Mouse (Mus musculus) left cerebral cortex, adult 8-10 months (tissue): ENCODE measurements at regions not wholly inside any gene's neighbourhood (a gene's known extent, or its start where the extent isn't known, plus 50 kb on each side); places are given as distances from the start of the nearest gene placed in this dataset.

Source experiments
- DNase-seq, 2 experiments: peaks; one replicate each; pipeline ENCODE4 v3.0.0; 2022; ENCODE audit warnings: low spot score in 2 of 2

DNA sequence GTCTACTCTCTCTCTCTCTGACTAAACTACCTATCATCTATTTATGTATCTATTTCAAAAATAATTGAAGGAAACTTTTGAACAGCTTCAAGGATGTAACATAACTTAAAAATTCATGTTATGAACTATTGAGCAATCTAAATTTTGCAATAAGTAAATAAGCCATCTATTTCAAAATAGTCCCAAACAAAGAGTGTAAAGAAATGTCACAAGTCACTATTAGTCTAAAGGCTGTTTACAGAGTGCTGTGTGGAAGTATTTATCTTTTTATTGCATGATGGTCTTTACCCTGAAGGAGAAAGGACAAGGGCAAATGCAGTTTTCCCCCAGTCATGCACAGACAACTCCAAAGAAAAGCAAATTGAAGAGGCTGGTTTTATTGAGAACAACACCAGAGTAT is 496.0 kb downstream of the Olfm4 start:
- DNase-seq, result no peak

DNA sequence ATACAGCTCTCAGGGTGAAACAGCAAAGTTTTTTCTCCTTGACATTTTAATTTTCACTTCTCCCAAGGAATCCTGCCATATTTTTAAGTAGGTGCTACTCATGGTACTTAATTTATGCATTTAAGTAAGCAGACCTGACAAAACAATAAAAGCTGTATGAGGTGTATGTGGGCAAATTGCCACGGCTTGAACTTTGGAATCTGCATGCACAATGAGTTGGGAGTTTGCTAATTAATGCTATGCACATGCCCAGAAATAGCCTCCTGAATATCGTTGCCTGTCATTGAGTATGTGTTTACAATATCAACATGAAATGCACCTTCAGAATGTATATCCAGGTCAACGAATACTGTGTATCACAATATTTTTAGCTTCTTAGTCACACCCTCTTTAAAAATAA is 498.9 kb downstream of the Olfm4 start:
- no peak for DNase-seq

DNA sequence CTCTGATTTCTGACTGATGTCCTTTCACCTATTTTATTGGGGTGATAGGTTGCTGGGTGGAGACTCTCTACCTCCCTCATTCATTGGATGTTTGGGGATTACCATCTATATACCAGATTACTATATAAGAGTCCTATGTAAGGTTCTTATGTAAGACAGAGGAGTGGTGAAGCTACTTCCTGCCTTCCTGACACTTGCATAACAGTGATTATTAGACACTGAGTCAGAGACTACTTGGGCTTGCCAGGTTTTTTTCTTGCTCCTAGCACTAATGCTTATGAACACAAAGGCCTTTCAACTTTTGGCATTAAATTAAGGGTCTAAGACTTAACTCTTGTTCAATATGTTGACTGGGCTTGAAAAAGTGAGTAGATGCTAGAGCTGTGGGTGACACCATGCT is 500.4 kb downstream of the Olfm4 start:
- DNase-seq, result no peak

GRCm38 (mm10) chr14:80485149-80485548 is 501.3 kb downstream of the Olfm4 start:
- DNase-seq, result no peak

DNA sequence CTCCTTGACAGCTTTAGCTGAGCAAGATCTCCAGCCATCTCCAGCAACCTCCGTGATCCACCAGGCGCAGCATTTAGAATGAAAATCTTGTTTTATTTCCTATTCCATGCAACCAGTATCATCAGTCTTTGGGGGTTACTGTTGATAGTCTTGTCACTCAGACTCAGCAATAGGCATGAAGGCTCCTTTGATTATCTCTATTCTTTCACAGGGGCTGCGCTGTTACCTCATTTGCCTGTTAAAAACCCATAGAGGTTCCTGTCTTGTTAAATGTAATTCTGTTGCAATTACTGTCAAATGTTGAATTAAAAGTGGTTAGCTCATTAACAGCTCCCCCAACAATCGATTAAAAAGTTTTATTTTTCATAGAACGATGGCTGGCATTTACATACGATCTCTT is 502.7 kb downstream of the Olfm4 start:
- no peak for DNase-seq

- no peak for DNase-seq
These were observed 508.4 kb downstream of the Olfm4 start for GRCm38 (mm10) chr14:80492043-80492900.

DNA sequence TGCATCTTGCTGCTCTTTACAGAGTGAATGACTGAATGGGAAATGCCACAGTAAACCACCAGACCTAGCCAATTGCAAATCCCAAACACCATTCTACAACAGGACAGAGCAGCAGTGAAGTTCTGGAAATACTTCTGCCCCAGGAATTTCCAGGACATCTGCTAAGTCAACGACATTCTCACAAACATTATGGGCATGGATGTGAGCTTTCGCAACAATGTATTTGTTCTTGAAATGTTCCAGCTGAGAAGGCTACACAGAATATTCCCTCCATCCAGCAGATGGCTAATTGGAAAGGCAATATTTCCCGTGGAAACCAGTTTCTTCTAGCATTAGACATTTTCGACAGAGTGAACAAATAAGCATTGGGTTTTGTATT is 509.0 kb downstream of the Olfm4 start:
- DNase-seq, result no peak

DNA sequence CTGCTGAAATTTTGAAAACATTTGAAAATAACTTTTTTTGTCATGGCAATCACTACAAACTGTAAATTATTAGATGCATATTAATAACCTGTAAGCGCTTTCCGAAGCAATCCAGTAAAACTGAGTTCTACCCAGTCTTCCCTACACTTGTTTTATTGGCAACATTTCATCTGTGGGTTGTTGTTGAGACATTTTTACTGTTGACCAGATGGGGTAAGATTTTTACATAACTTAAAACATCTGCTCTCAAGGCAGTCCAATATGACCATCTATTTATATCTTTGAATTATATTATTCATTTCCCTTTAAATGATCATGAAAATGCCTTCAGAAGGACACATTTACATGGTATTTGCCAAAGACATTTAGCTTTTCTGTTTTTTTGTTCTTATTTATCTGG is 520.5 kb downstream of the Olfm4 start:
- DNase-seq, result no peak

GRCm38 (mm10) chr14:80516626-80517025 is 532.7 kb downstream of the Olfm4 start:
- DNase-seq, result no peak

- no peak for DNase-seq
These were observed 537.3 kb downstream of the Olfm4 start for GRCm38 (mm10) chr14:80521216-80521615.

GRCm38 (mm10) chr14:80521631-80522030 is 537.8 kb downstream of the Olfm4 start:
- DNase-seq, result no peak

GRCm38 (mm10) chr14:80522536-80522935 is 538.7 kb downstream of the Olfm4 start:
- no peak for DNase-seq

GRCm38 (mm10) chr14:80528419-80529028 is 544.6 kb downstream of the Olfm4 start:
- DNase-seq, result no peak

- DNase-seq, result peak in 1 of 2 experiments; percentile 6
These were observed 552.3 kb downstream of the Olfm4 start for GRCm38 (mm10) chr14:80536044-80536745.

- no peak for DNase-seq
These were observed 576.1 kb downstream of the Olfm4 start for GRCm38 (mm10) chr14:80559950-80560349.
